ENCODE assay signal across 26 mouse cellular contexts in genomic region chr10:53493954-53494353, GRCm38 (mm10).
"Had no signal": no experiment of that assay in that cellular context is flagged by ENCODE, and none has a peak within 500 bp of the region (broad histone marks: within the 10 kb centered on the region; RNA-seq: fewer than 3 reads in every experiment).

No protein-coding gene starts in this region.

- ATAC-seq: liver, embryonic 12.5 days; midbrain, embryonic 13.5 days; midbrain, embryonic 16.5 days had no signal

- H3K27me3 ChIP-seq: limb, embryonic 13.5 days; liver, embryonic 12.5 days; liver, embryonic 15.5 days; lung, embryonic 15.5 days; megakaryocyte, embryonic 14.5 days; midbrain, embryonic 13.5 days; neural tube, embryonic 13.5 days; stomach, embryonic 15.5 days had no signal

- H3K27ac ChIP-seq: kidney, postnatal 0 days; layer of hippocampus, adult 2 months; limb, embryonic 10.5 days; limb, embryonic 13.5 days; liver, embryonic 12.5 days; liver, embryonic 15.5 days; lung, embryonic 15.5 days; midbrain, embryonic 10.5 days; midbrain, embryonic 13.5 days; neural tube, embryonic 13.5 days; stomach, embryonic 15.5 days had no signal

- H3K4me1 ChIP-seq: limb, embryonic 10.5 days; limb, embryonic 13.5 days; liver, embryonic 12.5 days; liver, embryonic 15.5 days; lung, embryonic 15.5 days; megakaryocyte, embryonic 14.5 days; midbrain, embryonic 10.5 days; midbrain, embryonic 13.5 days; neural tube, embryonic 13.5 days; stomach, embryonic 15.5 days had no signal

- H3K9me3 ChIP-seq: limb, embryonic 10.5 days; liver, embryonic 15.5 days; lung, embryonic 15.5 days; stomach, embryonic 15.5 days had no signal

- H3K36me3 ChIP-seq: limb, embryonic 10.5 days; limb, embryonic 13.5 days; liver, embryonic 12.5 days; liver, embryonic 15.5 days; lung, embryonic 15.5 days; midbrain, embryonic 10.5 days; midbrain, embryonic 13.5 days; neural tube, embryonic 13.5 days; stomach, embryonic 15.5 days had no signal

- DNase-seq: kidney, postnatal 25 days; layer of hippocampus, adult 9-11 months; liver; lung, adult 18-20 months; lung, postnatal 10 days; lung, postnatal 36 days; retina, postnatal 1 day; right cerebral cortex, postnatal 25 days; spleen, adult 18-20 months; thymus, adult 2 months; thymus, postnatal 14 days; thymus, postnatal 4 days had no signal

- H3K4me2 ChIP-seq: limb, embryonic 13.5 days; liver, embryonic 12.5 days; liver, embryonic 15.5 days; lung, embryonic 15.5 days; midbrain, embryonic 13.5 days; neural tube, embryonic 13.5 days; stomach, embryonic 15.5 days had no signal

- H3K9ac ChIP-seq: limb, embryonic 13.5 days; liver, embryonic 12.5 days; liver, embryonic 15.5 days; lung, embryonic 15.5 days; midbrain, embryonic 13.5 days; neural tube, embryonic 13.5 days; stomach, embryonic 15.5 days had no signal

- H3K4me3 ChIP-seq: layer of hippocampus, adult 2 months; limb, embryonic 10.5 days; limb, embryonic 13.5 days; liver, embryonic 12.5 days; liver, embryonic 15.5 days; lung, embryonic 15.5 days; megakaryocyte, embryonic 14.5 days; midbrain, embryonic 10.5 days; midbrain, embryonic 13.5 days; myocyte; neural tube, embryonic 13.5 days; stomach, embryonic 15.5 days had no signal
